Mouse (Mus musculus) megakaryocyte, embryonic 14.5 days (primary cell): ENCODE measurements around the gene Intu. TPM values are rescaled to one million over a fixed set of nuclear protein-coding genes. Genes with fewer than 3 reads are reported as not detected.
A peak's percentile ranks its signal among the peaks of the same experiment; 100 is the strongest.

Experiments
- H3K27me3 ChIP-seq: replicated peaks from 2 replicates; pipeline ENCODE3; 2012; ENCODE audit warnings: inconsistent platforms
- H3K36me3 ChIP-seq: replicated peaks from 2 replicates; pipeline ENCODE3; 2012; ENCODE audit warnings: low read length, inconsistent platforms, mixed read lengths
- H3K4me1 ChIP-seq: 2 replicates; pipeline ENCODE4 v1.6.1; 2012; ENCODE audit warnings: inconsistent platforms
- H3K4me3 ChIP-seq: replicated peaks from 2 replicates; pipeline ENCODE3; 2012; ENCODE audit warnings: moderate library complexity, mild to moderate bottlenecking, inconsistent platforms
- H3K9me3 ChIP-seq: 2 replicates; pipeline ENCODE4 v1.6.1; 2012; ENCODE audit warnings: inconsistent platforms
- FLI1 ChIP-seq: IDR thresholded peaks from 2 replicates; pipeline ENCODE4 v1.6.1; 2012; ENCODE audit warnings: low read length, inconsistent platforms, mixed read lengths
- GATA1 ChIP-seq: IDR thresholded peaks from 3 replicates; pipeline ENCODE4 v1.6.1; 2012; ENCODE audit warnings: mixed read lengths, low read length, inconsistent platforms, borderline replicate concordance
- polyA plus RNA-seq: library from polyadenylated mRNA; stranded (reverse); fragments of >175 nt; gene quantifications from 2 replicates; pipeline ENCODE4 v1.2.3, GENCODE M21; 2012; ENCODE audit warnings: low replicate concordance; ENCODE audit not compliant: insufficient read depth

The Intu gene
- polyA plus RNA-seq = 1.3 TPM in 1 of 2 replicates, not detected in the other

- H3K4me3 ChIP-seq = peak within 1 kb of the TSS; percentile 92
- peaks cover 8% of the 10 kb centered on the region for H3K9me3 ChIP-seq
- peaks cover 52% of the 10 kb centered on the region for H3K27me3 ChIP-seq
- H3K4me1 ChIP-seq = peaks cover 40% of the 10 kb centered on the region
- no peak for TF ChIP-seq GATA1
- TF ChIP-seq FLI1 = no peak
- no peaks in the 10 kb centered on the region for H3K36me3 ChIP-seq
These were observed at the start of gene Intu for GRCm38 (mm10) chr3:40531286-40532141. Intu (plus strand) TSS chr3:40531286.

GRCm38 (mm10) chr3:40483221-40483654, 47.8 kb upstream of the Intu start:
- Histone ChIP-seq H3K4me1 (peaks cover 66% of the 10 kb centered on the region), H3K36me3 (peaks cover 51% of the 10 kb centered on the region), H3K27me3 (no peaks in the 10 kb centered on the region), H3K4me3 (no peak overlapping the region), H3K9me3 (peaks cover 15% of the 10 kb centered on the region)
- TF ChIP-seq FLI1 = no peak
- TF ChIP-seq GATA1 = no peak

GRCm38 (mm10) chr3:40487381-40487780, 43.7 kb upstream of the Intu start:
- Histone ChIP-seq H3K36me3 (peaks cover 82% of the 10 kb centered on the region), H3K4me1 (peaks cover 59% of the 10 kb centered on the region)
- TF ChIP-seq FLI1 = no peak
- TF ChIP-seq GATA1 = no peak

GRCm38 (mm10) chr3:40491742-40492141, 39.3 kb upstream of the Intu start:
- Histone ChIP-seq H3K9me3 (peaks cover 52% of the 10 kb centered on the region), H3K36me3 (peaks cover 76% of the 10 kb centered on the region), H3K27me3 (no peaks in the 10 kb centered on the region), H3K4me1 (peaks cover 37% of the 10 kb centered on the region), H3K4me3 (no peak overlapping the region)
- TF ChIP-seq GATA1 (no peak), FLI1 (no peak)

More at GRCm38 (mm10) chr3:40487381-40487780, 43.7 kb upstream of the Intu start:
- no peak overlapping the region for H3K4me3 ChIP-seq
- peaks cover 31% of the 10 kb centered on the region for H3K9me3 ChIP-seq
- H3K27me3 ChIP-seq = no peaks in the 10 kb centered on the region

- H3K9me3 ChIP-seq = peaks cover 33% of the 10 kb centered on the region
- peaks cover 29% of the 10 kb centered on the region for H3K4me1 ChIP-seq
- H3K4me3 ChIP-seq = no peak overlapping the region
- H3K36me3 ChIP-seq = peaks cover 26% of the 10 kb centered on the region
- TF ChIP-seq FLI1 (no peak), GATA1 (no peak)
- no peaks in the 10 kb centered on the region for H3K27me3 ChIP-seq
These were observed 32.2 kb upstream of the Intu start for GRCm38 (mm10) chr3:40498898-40499297.

- Histone ChIP-seq H3K4me3 (peak overlapping the region; percentile 23), H3K36me3 (peaks cover 18% of the 10 kb centered on the region), H3K27me3 (no peaks in the 10 kb centered on the region), H3K4me1 (peaks cover 42% of the 10 kb centered on the region), H3K9me3 (peaks cover 21% of the 10 kb centered on the region)
- TF ChIP-seq FLI1 = no peak
- TF ChIP-seq GATA1 = no peak
These were observed 30.8 kb upstream of the Intu start for GRCm38 (mm10) chr3:40500157-40500808.

GRCm38 (mm10) chr3:40504377-40504776, 26.7 kb upstream of the Intu start:
- no peak for TF ChIP-seq FLI1
- TF ChIP-seq GATA1 = no peak
- Histone ChIP-seq H3K4me1 (peaks cover 48% of the 10 kb centered on the region), H3K36me3 (peaks cover 18% of the 10 kb centered on the region), H3K4me3 (no peak overlapping the region), H3K9me3 (peaks cover 13% of the 10 kb centered on the region), H3K27me3 (no peaks in the 10 kb centered on the region)

- peaks cover 48% of the 10 kb centered on the region for H3K4me1 ChIP-seq
- TF ChIP-seq FLI1 = no peak
- TF ChIP-seq GATA1 = no peak
- no peak overlapping the region for H3K4me3 ChIP-seq
- H3K36me3 ChIP-seq = peaks cover 14% of the 10 kb centered on the region
- H3K27me3 ChIP-seq = no peaks in the 10 kb centered on the region
- H3K9me3 ChIP-seq = peaks cover 6% of the 10 kb centered on the region
These were observed 25.6 kb upstream of the Intu start for GRCm38 (mm10) chr3:40505451-40506014.

- H3K27me3 ChIP-seq = no peaks in the 10 kb centered on the region
- TF ChIP-seq GATA1 (no peak), FLI1 (no peak)
- H3K4me3 ChIP-seq = no peak overlapping the region
- peaks cover 5% of the 10 kb centered on the region; the same call in 1 of the 2 replicates for H3K9me3 ChIP-seq
- peaks cover 13% of the 10 kb centered on the region for H3K36me3 ChIP-seq
- H3K4me1 ChIP-seq = peaks cover 63% of the 10 kb centered on the region
These were observed 22.0 kb upstream of the Intu start for GRCm38 (mm10) chr3:40508927-40509576.

- peaks cover 54% of the 10 kb centered on the region for H3K4me1 ChIP-seq
- H3K9me3 ChIP-seq = peaks cover 5% of the 10 kb centered on the region; the same call in 1 of the 2 replicates
- no peaks in the 10 kb centered on the region for H3K27me3 ChIP-seq
- H3K36me3 ChIP-seq = peaks cover 10% of the 10 kb centered on the region
- peak overlapping the region; percentile 80 for H3K4me3 ChIP-seq
- TF ChIP-seq FLI1 = no peak
- TF ChIP-seq GATA1 = no peak
These were observed 20.5 kb upstream of the Intu start for GRCm38 (mm10) chr3:40510567-40510966.
